Mouse (Mus musculus): Measurements from ENCODE around the gene Baat.
"Not testable (repeated sequence)": the region's sequence is repeated elsewhere in the genome, so short reads cannot be mapped to it uniquely, and the experiment has no call there.

The Baat gene

DNA sequence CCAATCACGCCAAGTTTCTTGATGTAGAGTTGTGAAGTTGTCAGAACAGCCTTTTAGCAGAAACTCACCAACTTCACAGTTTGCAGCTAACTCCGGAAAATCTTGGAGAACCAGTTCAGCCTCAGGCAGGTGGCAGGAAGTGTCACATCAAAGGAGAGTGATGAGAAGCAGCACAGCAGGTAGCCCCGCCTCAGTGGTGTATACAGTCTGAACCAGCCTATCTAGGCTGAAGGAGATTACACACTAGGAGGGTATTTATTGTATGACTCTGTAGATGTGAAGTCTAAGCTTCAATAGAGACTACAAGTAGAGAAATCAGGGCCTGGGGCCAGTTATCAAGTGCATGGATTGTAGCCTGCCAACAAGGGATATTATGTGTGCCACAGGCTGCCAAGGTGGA lies 25.5 kb downstream of the Baat start:
- DNase-seq, result no peak

DNA sequence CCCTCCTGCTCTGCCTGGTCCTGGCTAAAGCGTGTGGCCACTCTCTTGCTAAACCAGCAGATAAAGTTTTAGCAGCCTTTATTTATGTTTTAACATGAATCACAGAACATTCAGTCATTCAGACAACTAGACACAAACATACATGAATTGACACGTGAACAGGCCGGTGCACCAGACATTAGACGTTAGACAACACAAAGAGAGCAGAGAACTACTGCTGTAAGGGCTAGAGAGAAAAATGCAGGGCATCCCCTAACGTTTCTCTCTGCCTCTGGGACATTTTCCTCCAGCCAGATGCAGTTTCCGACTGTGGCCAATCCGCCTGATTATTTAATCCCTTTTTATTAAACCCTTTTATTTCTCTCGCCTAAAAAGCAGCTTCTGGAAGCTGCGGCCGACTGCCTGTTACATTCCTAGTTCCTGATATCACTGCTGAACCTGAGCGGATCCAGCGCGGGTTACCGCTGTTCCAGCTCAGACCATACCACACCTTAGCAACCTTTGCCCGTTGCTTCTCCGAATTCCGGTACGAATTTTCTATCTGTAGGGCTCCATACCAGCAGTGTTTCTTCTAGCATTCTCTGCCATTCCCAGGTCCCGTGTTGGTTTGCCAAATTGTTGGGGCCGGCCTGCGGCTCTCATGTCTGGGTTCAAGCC lies 26.1 kb downstream of the Baat start:
- peak in 1 of 2 experiments; percentile 27 for DNase-seq

DNA sequence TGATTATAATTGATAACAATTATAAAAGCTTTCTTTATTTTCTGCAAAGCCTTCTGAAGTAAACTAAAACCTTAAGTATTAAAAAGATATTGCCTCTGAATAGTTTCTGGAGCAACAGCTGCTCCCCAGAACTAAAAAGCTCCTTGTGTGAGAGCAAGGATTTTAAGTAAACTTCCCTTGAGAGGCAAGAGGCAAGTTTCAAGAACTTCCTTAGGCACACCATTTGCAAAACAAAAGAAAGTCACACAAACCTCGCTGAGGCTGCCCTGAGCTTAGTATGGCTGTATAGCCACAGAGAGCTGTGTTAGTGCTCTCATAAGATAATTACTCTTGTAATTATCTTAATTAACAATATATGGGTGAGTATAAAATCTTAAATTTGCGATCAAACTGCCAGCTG lies 27.3 kb downstream of the Baat start:
- DNase-seq, result not testable (repeated sequence)

DNA sequence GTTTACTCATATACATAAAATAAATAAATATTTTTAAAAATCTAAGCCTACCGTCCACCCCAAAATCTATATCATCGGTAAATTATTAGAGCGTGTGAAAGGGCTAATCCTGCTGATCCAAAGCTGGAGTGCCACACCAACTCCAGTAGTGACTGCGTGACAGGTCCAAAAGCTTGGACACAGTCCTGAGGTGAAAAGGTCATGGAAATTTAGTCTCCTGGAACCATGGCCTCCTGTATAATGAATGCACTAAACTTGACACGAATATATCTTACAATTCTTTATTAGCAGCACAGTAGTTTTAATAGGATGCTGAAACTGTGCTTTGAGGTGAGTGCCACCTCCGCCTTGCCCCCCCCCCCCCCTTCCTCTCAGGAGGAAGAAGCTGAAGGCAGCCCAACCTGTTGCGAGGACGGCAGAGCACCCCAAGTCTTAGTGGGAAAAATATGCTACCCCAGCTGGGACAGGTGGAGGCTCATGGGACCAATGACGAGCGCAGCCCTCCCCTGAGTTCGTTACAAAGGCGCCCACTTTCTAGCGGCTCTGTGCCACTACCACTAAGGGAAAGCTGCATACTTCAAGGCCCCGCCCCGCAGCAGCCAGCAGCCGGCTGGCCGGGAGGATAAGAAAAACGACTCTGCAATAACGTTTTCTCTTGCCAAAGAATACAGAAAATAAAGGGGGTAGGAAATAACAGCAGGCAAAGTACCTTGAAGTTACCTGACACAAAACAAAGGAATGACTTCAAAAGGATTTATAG lies 28.1 kb downstream of the Baat start:
- DNase-seq, result peak; percentile 45 to 52

DNA sequence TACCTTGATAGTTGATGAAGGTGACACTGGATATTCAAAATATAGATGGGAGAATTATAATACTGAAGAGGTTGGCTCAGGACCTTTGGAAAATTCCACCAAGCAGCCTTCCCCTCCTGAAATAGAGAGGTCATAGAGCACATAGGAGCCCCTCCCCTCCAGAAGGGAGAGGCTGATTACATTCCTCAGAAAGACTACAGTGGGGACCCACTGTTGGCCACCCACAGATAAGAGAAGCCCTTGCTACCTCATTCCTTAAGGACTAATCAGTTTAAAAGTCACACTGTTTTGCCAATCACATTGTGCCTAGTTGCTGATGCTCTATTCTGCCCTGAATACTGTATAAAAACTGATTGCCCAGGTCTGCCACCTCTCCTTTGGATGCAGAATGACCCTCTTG lies 31.8 kb downstream of the Baat start:
- no peak for DNase-seq

DNA sequence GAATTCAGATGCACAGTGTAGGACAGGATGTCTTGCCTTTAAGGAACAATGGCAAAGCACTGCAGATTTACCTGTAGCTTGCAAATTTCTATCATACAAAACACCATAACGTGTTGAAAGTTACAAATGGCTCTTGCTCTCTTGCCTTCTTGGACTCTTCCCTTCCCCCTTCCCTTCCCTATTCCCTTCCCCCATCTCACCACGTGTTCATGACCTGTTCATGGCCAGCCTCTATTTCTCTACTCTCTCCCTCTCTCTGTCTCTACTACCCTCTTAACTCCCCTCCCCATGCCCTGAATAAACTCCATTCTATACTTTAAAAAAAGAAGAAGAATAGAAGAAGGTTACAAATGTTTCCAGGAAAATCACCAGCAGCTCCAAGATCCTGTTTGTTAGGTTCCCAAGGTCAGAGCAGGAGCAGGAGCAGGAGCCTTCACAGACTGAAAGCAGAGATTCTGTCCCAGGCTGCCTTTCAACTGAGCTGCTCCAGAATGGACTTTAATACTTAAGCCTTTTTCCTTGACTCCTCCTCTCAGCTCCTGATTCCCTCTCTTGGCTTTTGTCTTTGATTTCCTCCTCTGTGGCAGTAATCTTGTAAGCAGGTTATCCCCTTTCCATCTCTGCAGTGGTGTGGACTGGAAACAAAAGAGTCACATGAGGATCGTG lies 32.8 kb downstream of the Baat start, which contains the start of gene Acnat1:
Acnat1 (minus strand) TSS at position 478 of the 666 bp plus-strand sequence.
- no peak for DNase-seq

DNA sequence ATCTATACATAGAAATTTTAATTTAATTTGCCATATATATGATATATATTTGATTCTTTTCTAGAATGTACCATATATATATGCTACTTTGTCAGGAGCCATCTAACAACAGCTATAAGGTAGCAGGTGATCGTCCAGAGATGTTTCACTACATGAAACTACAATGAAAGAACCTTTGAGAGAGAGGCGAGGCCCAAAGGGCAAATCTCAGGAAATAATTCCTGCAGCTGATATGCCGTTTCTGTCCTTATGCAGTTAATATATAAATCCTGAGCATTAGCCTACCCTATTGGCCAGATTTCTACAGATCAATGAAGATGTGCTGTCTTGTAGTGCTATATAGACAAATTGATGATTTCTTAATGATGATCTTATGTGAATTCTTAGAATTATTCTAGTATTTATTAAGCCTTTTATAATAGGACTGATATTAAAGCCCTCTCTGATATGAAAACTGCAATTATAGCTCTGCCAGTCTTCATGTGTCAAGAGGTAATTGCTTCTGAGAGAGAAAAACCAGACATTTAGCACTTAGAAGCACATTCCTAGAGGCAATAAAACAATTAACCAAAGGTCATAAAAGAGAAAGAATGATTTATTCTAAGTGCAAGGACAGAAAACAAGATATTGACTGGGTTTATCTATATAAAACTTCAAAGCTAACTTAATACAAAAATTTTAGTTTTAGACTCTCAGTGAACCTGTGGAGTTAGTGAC lies 36.8 kb downstream of the Baat start:
- DNase-seq, result no peak

DNA sequence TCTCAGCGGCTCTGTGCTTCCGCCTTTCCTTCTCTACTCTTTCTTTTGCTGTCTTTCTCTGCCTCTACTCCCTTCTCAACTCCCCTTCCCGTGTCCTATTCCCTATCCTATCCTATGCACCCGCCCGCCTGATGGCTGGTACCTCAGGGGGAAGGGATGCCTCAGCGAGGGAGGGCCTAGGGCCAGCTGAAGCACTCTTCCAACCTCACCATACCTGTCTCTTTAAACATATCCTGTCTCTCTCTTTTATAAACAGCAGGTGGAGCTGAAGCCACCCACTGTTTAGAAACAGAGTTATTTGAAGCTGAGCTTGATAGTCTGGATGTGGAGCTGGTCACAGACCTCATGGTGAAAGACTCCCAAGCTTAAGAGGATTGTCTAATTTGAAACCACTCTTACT lies 39.0 kb downstream of the Baat start:
- no peak for DNase-seq

DNA sequence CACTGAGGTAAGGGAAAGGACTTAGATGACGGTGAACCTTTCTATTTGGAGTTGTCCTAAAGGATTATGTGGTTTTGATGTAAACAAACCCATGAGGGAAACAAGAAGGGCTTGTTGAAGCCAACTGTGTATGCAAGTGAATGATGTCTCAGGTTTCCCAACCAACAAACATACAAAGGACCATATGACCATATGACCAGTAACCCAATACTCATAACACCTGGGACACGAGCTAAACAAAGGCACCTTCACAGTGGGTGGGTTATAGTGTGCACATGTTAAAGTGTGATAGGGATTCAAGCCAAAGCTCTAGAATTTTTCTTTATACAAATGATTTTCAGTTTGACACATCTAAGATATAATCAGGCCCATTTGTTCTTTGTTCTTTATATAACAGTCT lies 50.2 kb downstream of the Baat start:
- no peak for DNase-seq

DNA sequence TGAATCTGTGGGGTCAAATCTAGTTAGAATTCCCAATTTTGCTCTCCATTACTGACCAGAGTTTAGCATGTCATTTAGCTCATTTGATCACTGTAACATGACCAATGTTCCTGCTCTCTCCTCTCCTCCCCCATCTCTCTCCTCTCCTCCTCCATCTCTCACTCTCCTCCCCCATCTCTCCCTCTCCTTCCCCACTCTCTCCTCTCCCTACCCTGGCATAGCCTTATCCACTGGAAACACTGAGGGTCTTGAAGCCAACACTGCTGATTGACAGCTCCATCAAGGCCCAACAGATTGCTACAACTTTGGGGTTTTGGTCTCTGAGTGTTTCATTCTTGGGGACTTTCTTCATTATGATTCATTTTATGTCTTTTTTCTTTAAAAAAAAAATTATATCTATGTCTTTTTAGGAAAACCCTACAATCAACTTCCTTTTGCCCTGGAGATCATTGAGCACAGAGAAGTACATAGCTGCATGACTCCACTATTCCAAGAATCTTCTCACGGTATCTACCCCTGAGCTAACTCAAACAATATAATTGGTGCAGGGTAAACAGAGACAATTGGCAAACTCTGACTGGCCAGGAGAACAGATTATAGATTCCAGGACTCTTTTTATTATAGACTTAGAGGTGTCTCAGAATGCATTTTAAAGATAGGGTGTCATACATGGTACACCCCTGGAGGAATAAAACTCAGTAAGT lies 54.4 kb downstream of the Baat start:
- no peak for DNase-seq

DNA sequence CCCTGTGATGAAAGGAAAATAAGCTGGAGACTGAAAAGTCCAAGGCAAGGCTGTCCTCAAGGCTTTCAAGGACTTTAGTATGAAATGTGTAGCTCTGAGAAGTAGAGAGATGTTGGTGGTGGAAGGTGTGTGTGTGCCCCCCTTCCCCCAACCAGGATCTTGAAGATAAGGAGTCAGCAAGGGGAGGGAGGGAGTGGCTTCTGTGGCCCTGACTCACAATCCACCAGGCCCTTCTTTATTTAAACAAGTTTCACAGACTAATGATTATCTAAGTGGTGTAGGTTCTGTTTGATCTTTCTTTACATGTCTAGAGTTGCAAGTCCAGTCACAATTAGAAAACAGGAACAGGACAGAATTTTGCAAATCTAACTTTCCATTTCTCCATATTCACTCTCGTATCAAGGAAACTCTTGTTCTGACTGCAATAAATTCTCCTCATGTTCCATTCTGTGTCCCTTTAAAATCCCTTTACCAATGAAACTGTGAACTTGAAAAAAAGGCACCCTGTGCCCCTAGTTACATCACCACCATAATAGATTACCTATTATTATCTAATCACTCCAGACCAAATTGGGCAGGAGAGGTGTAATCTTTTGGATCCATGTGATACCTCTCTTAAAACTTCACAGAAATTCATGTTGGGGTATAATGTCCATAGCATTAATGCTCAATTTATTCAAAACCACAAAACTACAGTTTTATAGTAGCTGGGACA lies 55.1 kb downstream of the Baat start:
- peak in 1 of 2 experiments; percentile 5 for DNase-seq
